Mouse (Mus musculus) neural tube, embryonic 10.5 days (tissue): ENCODE results near the gene Atp1a4.

Experiments
- DNase-seq: peaks from one replicate; pipeline ENCODE4 v3.0.0-alpha.2; 2017; ENCODE audit warnings: low spot score; ENCODE audit errors: extremely low spot score

Atp1a4 gene

DNA sequence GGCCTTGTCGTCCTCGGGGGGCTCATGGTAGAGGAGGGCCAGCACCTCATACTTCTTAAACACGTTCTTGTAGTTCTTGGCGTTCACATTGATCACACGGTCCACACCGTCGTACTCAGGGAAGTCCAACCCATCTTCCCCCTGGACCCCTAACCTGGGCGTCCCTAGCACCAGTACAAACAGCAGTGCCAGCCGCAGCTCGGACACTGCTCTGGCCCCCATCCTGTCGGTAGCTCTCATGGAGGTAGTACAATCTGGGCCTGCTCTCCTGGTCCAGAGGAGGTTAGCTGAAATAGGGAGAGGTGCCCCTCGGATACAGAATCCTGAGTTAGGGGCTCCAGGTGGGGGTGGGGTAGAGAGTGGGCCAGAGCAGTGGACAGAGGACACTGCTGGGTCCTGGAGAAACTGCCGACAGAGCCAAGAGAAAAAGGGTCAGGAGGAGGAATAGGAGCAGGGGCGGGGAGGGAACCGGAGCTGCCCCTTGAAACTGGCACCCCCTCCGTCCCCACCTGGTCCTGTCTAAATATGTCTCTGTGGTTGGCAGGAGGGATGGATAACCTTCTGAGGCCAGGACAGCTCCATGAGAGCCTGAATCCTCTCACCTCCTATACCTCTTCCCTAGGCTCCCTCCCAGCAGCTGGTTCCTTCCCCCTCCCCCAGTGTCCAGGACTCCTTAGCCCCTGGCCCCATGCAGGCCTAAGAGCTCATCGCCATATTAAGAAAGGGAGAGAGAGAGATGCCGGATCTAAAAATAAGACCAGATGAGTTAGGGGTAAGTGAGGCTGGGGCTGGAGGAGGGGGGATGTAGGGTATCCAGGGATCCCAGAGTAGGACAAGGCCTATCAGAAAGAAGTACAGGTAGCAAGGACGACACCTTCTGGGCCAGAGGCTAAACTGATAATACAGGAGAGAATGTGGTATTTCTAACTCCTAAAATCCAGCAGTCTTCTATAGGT is 38.5 kb downstream of the Atp1a4 start, which contains the start of gene Casq1:
Gene Casq1 (minus strand): TSS at position 418 of the 956 bp plus-strand sequence.
- no peak for DNase-seq

DNA sequence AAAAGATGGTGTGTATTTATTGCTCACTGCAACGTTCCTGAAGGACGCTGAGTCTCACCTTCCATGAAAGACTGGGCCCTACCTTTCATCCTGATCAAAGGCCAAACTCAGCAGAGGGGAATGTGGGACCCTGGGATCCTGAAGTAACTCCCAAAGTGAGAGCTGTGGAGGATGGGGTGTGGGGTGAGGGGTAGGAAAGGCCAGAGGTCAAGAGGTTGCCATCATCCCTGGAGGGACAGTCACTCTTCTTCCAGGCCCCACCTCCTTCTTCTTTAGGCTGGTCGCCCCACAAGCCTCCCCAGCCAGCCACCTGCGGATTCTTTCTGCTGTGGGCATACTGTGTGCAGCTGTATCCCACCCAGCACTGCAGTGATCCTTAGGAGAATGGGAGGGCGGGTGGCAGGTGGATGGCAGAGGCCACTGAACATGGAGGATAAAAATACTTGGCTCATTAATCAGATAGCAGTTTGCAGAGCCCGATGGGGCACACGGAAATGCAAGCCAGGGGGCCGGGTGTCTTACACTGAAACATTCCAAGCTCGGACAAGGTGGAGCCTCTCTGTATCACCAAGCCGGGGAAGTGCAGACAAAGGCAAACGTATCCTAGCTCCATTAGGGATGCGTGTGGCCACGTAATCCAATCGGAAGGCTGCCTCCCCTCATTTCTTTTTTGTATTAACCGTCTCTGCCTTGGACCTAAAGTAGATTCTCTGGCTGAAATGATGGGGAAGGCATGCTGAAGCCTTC is 39.9 kb downstream of the Atp1a4 start:
- no peak for DNase-seq

DNA sequence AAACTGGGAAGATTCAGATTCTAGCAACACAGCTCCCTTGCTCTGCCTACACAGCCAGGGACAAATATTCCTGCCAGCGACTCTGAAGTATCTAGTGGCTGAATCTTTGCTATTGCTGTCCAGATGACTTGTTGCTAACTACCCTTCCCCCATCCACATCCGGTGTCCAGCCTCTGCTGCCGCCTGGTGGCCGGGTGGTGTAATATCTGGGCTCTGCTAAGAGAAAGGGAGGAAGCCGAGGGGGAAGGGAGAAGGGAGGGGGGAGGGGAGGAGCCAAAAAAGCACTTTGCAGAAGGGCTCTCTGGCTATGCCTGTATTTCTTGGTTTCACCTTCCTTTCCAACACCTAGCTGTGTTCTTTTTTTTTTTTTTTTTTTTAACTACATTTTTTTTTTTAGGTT is 41.1 kb downstream of the Atp1a4 start:
- peak; percentile 97 for DNase-seq

DNA sequence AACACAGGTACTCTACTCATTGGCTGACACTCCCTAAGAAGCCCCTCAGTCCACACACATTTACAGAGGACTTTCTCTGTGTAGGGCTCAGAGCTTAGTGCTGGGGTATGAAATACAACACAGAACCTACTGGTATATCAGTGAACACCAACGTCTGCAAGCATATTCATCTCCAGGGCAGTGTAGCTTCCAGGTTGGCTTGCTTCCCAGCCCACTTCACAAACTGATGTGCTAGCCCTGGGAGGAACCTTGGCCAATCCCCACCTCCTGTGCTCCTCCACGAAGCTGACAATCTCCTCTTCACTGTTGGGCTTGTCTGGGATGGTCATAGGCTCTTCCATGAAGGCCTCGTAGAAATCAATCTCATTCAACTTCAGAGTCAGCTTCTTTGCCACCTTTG is 43.5 kb downstream of the Atp1a4 start:
- no peak for DNase-seq

DNA sequence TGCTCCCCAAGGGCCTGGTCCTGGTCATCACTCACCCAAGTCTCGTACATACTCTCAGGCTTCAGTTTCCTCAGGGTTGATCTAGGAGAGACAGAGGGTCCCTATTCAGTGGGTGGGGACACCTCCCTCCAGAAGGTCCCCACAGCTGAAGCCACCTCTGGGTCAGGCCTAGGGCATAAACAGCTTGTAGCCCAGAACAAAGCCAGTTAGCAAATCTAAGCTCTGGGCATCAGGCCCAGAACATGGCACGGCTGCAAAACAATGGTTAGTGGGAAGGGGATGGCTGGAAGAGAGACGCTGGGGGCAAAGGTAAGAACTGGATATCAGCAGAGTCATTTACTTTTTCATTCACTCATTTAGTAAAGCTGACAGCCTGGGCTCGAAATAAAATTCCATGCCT is 44.4 kb downstream of the Atp1a4 start:
- no peak for DNase-seq

DNA sequence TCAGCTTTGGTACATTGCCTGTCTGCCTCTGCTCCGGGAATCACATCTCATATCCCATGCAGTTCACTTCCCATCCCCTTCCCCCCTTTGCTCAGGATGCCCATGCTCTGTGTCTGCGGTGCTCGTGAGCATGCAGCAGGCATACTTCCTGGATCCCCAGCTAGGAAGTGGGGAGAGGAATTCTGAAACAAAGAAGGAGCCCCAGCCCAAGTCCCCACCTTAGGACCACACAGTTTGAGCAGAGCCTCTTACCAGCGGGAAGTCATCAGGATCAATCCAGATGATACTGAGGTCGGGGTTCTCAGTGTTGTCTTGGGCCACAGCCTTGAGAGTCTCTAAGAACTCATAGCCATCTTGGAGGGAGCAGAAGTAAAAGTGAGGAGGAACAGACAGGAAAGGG is 45.4 kb downstream of the Atp1a4 start:
- no peak for DNase-seq

DNA sequence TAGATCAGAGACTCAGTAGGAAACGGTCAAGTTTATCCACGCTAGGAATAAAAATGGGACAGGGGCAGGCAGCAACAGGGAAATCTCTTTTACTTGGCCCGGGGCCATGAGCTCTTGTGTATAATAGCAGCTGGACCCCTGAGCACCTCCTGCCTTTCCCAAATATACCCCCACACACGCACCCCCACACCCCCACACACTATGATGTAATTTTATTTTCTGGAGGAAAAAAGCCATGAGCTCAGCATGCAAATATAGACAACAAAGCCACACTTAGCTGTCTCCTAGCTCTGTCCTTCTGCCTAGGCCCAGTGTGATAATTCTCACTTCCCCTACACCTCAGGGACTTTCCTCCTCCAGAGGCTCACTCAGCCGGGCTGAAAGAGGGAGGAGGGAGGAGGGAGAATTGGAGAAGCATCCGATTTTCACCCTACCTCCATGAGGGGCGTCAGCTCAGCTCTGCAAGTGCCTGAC is 51.1 kb downstream of the Atp1a4 start:
- no peak for DNase-seq

DNA sequence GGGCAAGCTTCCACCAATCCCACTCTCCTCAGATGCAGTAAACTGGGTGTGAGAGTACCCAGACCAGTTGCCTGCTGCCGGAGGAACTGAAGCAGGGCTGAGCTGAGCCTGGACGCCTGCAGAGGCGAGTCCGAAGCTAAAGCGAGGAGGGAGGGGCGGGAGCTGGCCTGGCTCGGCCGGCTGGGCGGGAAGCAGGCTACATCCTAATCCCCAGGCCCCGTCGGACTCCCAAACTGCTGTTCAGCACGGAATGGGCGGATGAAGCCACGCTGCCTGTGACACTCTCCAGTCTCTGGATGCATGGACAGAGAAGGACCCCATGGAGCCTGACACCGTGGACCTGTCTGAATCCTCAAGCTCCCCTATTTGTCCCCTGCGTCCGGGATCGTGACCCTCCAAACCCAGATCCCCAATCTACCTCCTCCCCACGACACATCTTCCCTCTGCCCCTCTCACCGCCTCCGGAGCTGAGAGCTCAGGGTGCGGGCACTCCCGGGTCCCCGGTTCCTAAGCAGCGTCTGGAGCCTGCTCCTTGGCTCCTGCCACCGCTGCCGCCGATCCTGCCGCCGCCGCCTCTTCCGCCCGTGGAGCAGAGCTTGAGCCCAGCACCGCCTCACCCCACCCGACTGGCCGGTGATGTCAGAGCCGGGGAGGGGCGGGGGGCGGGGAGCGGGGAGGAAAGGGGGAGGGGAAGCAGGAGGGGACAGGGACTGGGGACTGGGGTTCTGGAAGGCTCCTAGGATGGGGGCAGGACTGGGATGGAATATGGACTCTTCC is 51.9 kb downstream of the Atp1a4 start, which contains the start of gene Pea15a:
Gene Pea15a (minus strand): TSS at position 664 of the 777 bp plus-strand sequence.
- DNase-seq: peak; percentile 89

DNA sequence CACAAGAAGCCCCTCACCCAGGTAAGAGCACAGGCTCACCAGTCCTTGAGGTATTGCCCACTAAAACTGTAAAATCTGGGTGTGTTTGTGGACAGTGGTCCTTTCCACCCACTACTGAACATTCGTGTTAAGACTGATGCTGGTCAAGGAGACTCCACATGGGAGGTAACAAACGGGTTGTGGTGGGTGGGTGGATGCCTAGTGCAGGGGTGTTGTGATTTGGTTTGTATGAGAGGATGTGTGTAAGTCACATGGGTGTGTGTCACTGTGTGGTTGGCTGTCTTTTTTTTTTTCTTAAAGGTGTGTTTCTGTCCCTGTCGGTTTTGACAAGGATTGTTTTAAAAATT is 52.5 kb downstream of the Atp1a4 start:
- DNase-seq: no peak

DNA sequence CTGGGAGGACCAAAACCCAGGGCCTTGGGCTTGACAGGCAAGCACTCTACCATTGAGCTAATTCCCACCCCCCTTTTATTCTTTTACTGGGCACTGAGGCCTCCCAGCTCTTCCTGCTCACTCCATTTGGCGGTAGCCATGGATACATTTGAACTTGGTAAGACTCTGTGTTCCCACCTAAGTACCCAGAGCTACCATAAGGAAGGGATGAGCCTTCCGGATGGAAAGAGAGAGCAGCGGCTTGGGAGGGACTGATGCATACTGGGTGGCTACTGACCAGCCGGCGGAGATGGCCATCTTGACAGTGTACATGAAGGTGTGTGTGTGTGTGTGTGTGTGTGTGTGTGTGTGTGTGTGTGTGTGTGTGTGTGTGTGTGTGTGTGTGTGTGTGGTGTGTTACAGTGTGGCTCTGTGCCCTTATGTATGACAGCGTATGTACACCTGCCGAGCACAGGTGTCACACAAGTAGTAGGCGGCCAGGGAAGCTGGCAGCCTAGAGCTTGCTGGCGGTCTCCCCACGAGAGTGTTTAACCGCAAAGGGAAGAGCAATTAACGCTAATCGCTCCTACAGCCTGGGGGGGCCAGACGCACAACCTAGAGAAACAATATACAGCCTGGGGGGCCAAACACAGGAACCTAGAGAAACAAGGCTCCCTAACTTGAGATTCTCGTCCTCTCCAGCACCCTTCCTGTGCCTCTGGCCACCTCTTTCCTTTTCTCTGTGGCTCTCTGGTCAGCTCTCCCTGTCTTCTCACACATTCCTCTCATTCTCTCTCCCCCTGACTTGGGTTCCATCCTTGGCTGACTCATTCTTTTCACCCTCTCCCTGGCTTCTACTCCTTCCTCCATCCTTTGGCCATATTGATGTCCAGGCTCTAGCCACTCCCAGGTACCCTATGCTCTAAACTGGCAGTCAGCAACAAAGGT is 53.1 kb downstream of the Atp1a4 start:
- DNase-seq: no peak

DNA sequence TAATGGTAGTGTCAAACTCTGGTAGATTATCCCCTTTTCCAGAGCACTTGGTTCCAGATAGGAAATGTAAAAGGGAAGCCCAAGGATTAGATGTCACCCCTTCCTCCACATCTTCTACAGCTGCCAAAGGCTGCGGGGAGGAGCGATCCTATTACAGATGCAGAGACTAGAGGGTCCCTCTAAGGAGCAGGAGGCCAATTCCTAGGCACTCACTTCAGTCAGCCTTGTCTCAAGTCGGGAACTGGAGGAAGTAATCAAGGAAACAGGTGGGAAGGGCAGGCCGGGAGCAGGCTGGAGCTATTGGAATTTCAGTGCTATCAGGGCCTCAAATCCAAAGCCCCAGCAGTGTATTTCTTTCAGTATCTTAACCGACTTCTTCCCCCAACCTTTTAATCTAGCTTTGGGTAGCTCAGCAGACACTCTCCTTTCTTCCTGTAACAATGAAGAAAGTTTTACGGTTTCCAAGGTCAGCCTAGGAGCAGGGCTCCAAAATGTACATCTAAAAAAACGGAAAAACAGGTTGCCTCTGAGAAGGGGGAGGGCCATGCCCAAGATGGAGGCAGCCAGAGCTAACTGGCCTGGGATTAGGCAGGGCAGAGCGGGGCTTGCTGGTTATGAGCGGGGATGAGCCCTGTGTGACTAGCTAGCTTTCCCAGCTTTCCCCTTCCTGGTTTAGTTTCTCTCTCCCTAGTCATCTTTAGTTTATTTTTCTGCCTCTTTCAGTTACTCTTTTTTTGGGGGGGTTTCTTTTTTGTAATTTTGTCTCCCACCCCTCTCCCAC is 54.0 kb downstream of the Atp1a4 start:
- no peak for DNase-seq

DNA sequence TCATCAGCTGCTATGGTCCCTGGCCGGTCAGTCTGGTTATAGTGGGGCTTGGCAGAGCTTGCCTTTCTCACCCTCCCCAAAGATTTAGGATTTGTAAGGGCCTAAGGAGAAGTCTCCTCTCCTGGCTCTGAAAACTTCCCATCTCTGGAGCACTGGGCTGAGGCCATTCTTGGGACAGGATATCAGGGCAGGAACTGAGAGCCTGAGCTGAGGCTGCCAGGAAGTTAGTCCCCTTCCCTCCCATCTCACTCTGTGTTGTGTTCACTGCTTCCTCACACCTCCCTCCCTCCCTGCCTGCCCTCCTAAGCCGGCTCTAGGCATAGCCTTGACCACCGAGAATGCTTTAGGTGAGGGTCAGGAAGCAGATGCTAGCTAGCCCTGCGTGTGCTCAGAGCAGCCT is 54.6 kb downstream of the Atp1a4 start:
- no peak for DNase-seq

DNA sequence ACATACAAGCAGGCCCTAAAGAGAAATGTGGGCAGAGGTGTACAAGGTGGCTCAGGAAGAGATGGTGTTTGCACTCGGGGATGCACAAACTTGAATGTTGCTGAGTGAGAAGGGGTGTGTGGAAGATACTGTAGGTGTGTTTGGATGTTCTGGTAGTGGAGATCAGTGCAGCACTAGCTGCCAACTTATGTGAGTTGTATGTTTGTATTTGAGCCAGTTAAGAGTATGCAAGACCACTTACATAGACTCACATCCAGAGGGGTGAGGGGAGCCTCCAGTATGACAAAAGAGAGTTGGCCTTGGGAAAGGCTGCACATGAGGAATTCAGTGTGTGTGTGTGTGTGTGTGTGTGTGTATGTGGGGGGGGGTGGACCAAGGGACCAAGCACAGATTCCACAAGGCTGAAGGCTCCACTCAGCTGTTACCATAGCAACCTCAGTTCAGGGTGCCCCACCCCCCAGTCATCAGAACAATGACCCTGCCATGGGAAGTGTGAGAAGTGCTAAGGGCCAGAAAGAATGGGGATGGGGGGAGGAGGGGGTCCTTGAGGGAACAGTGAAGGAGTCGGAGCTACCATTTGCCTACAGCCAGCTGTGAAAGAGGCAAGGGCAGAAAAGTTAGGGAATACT is 55.2 kb downstream of the Atp1a4 start:
- peak; percentile 78 for DNase-seq

DNA sequence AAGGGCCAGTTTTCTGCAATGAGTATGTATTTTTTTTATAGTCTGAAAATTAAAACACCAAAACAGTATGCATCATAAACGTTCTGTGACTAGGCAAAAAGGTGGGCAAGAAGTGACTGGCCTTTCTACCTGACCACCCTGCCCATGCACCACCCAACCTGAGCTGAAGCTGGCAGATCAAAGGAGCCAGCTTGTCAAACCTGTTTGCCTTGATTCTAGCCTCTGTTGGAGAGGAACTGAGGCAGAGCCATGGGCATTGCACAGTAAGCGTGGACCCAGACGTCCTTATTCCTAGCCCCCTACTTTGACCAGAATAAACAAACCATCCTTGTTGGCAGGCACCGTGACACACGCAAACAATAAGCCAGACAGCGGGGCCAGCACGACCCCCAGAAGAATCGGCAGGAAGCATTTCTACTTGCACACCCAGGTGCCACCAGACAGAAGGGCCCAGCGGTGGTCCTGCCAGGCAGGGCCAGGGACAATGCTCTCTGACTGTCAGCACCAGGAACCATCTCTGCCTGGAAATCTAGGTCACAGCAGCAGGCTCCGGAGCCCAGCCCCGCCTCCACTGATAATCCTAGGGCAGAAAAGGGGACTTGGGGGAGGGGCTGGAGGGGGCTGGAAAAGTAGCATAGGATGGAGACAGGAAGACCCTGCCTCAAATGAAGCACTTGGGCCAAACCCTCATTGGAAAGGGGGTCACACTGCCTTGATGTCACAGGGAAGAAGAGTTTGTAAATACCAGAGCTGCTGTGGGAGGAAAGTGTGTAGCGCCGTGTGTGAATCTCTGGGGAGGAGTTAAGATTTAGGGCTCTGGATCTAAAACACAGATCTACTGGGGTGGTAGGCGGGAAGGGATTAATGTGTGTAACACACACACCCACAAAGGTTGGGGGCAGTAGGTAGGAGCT is 56.0 kb downstream of the Atp1a4 start:
- peak; percentile 52 for DNase-seq

DNA sequence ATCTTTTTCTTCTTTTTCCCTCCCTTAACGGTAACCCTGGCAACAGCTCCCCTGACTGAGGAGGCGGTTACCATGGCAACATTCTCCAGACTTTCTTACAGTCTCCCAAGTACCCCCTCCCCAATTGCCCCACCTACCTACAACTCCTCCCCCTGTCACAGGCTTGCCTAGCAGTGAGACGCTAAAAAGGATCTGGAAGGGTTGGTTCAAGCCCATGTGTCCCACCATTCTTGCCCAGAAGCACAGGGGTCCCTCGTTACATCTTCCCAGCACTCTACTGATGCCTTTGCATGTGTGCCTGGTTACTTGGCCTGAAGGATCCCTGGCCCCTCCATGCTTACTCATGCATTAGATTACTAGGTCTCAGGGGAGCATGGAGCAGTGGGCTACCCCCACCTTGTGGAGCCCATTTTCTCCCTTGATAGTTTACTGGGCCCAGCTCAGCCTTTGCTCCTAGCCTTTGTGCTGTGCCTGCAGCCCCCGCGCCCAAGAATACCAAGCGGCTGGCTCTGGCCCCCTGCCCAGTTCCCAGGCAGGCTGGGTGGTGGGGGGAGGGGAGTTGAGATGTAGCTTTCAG is 57.3 kb downstream of the Atp1a4 start:
- DNase-seq: peak; percentile 44

DNA sequence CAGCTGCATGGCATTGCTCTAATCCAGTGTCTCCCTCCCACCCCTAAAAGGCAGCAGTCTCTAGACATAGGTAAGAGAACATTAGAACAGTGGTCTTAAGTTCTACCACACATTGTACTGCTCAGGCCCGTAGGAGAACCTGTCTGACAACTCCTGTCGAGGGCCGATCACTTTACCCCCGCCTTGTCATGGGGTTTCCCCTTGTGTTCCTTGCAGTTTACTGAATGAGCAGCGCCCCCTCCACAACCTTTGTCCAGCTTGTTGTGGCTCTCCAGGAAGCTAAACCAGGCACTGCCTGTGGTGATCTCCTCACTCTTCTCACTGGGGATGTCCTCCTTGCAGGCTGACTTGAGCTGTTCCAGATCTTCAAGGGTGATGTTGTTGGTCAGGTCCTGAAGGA is 58.1 kb downstream of the Atp1a4 start:
- DNase-seq: no peak

DNA sequence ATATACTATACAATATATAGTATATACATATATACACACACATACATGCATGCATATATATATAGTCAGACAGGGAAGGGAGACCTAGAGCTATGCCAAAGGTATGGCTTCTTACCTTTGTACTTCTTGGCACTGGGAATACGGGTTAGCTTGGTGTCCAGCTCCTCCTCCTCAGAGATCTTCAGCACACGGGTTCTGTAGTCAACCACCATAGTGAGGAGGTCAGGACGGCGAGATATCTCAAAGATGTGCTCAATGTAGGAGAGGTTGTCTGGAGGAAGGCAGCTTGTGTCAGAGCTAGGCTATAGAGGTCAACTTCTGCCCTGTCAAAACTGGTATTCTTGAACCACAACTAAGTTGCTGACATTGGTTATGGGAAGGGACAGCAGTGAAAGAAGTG is 59.2 kb downstream of the Atp1a4 start:
- no peak for DNase-seq

DNA sequence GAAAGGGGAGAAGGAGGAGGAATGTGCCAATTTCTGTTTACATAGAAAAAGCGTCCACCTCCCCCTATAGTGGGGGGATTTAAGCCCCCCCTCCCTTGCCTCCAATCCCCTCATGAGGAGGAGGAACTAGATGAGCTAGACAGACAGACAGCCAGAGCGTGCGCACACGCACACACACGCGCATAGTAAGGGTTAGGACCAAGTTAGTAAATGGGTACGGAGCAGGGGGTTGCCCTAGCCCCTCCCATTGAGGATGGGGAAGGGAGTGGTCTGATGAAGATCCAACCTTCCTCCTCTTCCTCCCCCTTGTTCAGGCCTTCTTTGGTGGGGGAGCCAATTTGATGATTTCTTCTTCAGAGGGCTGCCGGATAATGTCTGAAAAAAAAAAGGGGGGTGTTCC is 59.9 kb downstream of the Atp1a4 start:
- DNase-seq: no peak
